Mouse (Mus musculus): ENCODE results near the gene Usp6nl. TPM values are rescaled to one million over a fixed set of nuclear protein-coding genes. Genes with fewer than 3 reads are reported as not detected.

The Usp6nl gene
- polyA plus RNA-seq, 1 experiment from 2014 or later, result 9.9 TPM

- H3K9ac ChIP-seq, result no peak overlapping the region
- no peak for DNase-seq (ENCODE audit: low spot score)
- no peaks in the 10 kb centered on the region for H3K36me3 ChIP-seq (replicated peaks; ENCODE audit: control insufficient read depth, insufficient read depth)
- no peak overlapping the region for H3K27ac ChIP-seq
- no peak for ATAC-seq (ENCODE audit: low FRiP score)
- 88% methylated on average over 9 of the region's 9 CpGs for WGBS
- H3K27me3 ChIP-seq (ENCODE audit: control insufficient read depth, insufficient read depth, low read length), result no peaks in the 10 kb centered on the region
- H3K4me2 ChIP-seq (replicated peaks), result no peak overlapping the region
- H3K4me3 ChIP-seq (replicated peaks; ENCODE audit: low read length), result no peak overlapping the region
- no peaks in the 10 kb centered on the region for H3K9me3 ChIP-seq (ENCODE audit: control insufficient read depth, low read length)
- 0 out of 2 replicates have a peak, but pooled peaks cover 6% of the 10 kb centered on the region for H3K4me1 ChIP-seq (replicated peaks; ENCODE audit: control insufficient read depth, insufficient read depth, low read length)
Measured at GRCm38 (mm10) chr2:6338031-6338629, 15.7 kb downstream of the Usp6nl start.

- no peaks in the 10 kb centered on the region for H3K27me3 ChIP-seq (ENCODE audit: control insufficient read depth, insufficient read depth, low read length)
- DNase-seq (ENCODE audit: low spot score) (no peak), ATAC-seq (ENCODE audit: low FRiP score) (no peak)
- H3K4me1 ChIP-seq (replicated peaks; ENCODE audit: control insufficient read depth, insufficient read depth, low read length), result no peaks in the 10 kb centered on the region
- WGBS, result 96% methylated on average over 2 of the region's 2 CpGs
- no peaks in the 10 kb centered on the region for H3K9me3 ChIP-seq (ENCODE audit: control insufficient read depth, low read length)
- no peak overlapping the region for H3K4me3 ChIP-seq (replicated peaks; ENCODE audit: low read length)
- H3K9ac ChIP-seq, result no peak overlapping the region
- H3K36me3 ChIP-seq (replicated peaks; ENCODE audit: control insufficient read depth, insufficient read depth), result no peaks in the 10 kb centered on the region
- no peak overlapping the region for H3K27ac ChIP-seq
- H3K4me2 ChIP-seq (replicated peaks), result no peak overlapping the region
Measured at GRCm38 (mm10) chr2:6340439-6340838, 18.0 kb downstream of the Usp6nl start.

GRCm38 (mm10) chr2:6341496-6341895, 19.0 kb downstream of the Usp6nl start:
- Histone ChIP-seq H3K9ac (no peak overlapping the region), H3K4me2 (replicated peaks) (no peak overlapping the region), H3K4me3 (replicated peaks; ENCODE audit: low read length) (no peak overlapping the region), H3K9me3 (ENCODE audit: control insufficient read depth, low read length) (no peaks in the 10 kb centered on the region), H3K4me1 (replicated peaks; ENCODE audit: control insufficient read depth, insufficient read depth, low read length) (no peaks in the 10 kb centered on the region), H3K36me3 (replicated peaks; ENCODE audit: control insufficient read depth, insufficient read depth) (no peaks in the 10 kb centered on the region), H3K27me3 (ENCODE audit: control insufficient read depth, insufficient read depth, low read length) (no peaks in the 10 kb centered on the region), H3K27ac (no peak overlapping the region)
- ATAC-seq (ENCODE audit: low FRiP score), result no peak
- no peak for DNase-seq (ENCODE audit: low spot score)
- WGBS, result 77% methylated on average over 7 of the region's 7 CpGs

- 65% methylated on average over 11 of the region's 11 CpGs for WGBS
- Histone ChIP-seq H3K9me3 (ENCODE audit: control insufficient read depth, low read length) (no peaks in the 10 kb centered on the region), H3K4me3 (replicated peaks; ENCODE audit: low read length) (no peak overlapping the region), H3K4me1 (replicated peaks; ENCODE audit: control insufficient read depth, insufficient read depth, low read length) (peaks cover 21% of the 10 kb centered on the region), H3K4me2 (replicated peaks) (no peak overlapping the region), H3K36me3 (replicated peaks; ENCODE audit: control insufficient read depth, insufficient read depth) (no peaks in the 10 kb centered on the region), H3K27ac (no peak overlapping the region), H3K27me3 (ENCODE audit: control insufficient read depth, insufficient read depth, low read length) (no peaks in the 10 kb centered on the region), H3K9ac (no peak overlapping the region)
- DNase-seq (ENCODE audit: low spot score) (no peak), ATAC-seq (ENCODE audit: low FRiP score) (peak; percentile 78; the same call in 1 of the 2 replicates)
Measured at GRCm38 (mm10) chr2:6349256-6350092, 27.0 kb downstream of the Usp6nl start.

- Histone ChIP-seq H3K4me3 (replicated peaks; ENCODE audit: low read length) (no peak overlapping the region), H3K9ac (no peak overlapping the region), H3K27me3 (ENCODE audit: control insufficient read depth, insufficient read depth, low read length) (no peaks in the 10 kb centered on the region), H3K4me2 (replicated peaks) (no peak overlapping the region), H3K4me1 (replicated peaks; ENCODE audit: control insufficient read depth, insufficient read depth, low read length) (peaks cover 21% of the 10 kb centered on the region), H3K36me3 (replicated peaks; ENCODE audit: control insufficient read depth, insufficient read depth) (no peaks in the 10 kb centered on the region), H3K9me3 (ENCODE audit: control insufficient read depth, low read length) (no peaks in the 10 kb centered on the region), H3K27ac (no peak overlapping the region)
- DNase-seq (ENCODE audit: low spot score), result no peak
- no peak for ATAC-seq (ENCODE audit: low FRiP score)
- 86% methylated on average over 9 of the region's 9 CpGs for WGBS
Measured at GRCm38 (mm10) chr2:6350164-6350563, 27.7 kb downstream of the Usp6nl start.

GRCm38 (mm10) chr2:6350931-6351695, 28.6 kb downstream of the Usp6nl start:
- Histone ChIP-seq H3K9ac (no peak overlapping the region), H3K4me3 (replicated peaks; ENCODE audit: low read length) (no peak overlapping the region), H3K27me3 (ENCODE audit: control insufficient read depth, insufficient read depth, low read length) (no peaks in the 10 kb centered on the region), H3K27ac (no peak overlapping the region), H3K4me2 (replicated peaks) (no peak overlapping the region), H3K9me3 (ENCODE audit: control insufficient read depth, low read length) (no peaks in the 10 kb centered on the region), H3K4me1 (replicated peaks; ENCODE audit: control insufficient read depth, insufficient read depth, low read length) (peaks cover 21% of the 10 kb centered on the region), H3K36me3 (replicated peaks; ENCODE audit: control insufficient read depth, insufficient read depth) (0 out of 2 replicates have a peak, but pooled peaks cover under 1% of the 10 kb centered on the region)
- ATAC-seq (ENCODE audit: low FRiP score), result no peak
- no peak for DNase-seq (ENCODE audit: low spot score)
- WGBS, result 81% methylated on average over 7 of the region's 7 CpGs

- DNase-seq (ENCODE audit: low spot score) (no peak), ATAC-seq (ENCODE audit: low FRiP score) (no peak)
Measured at GRCm38 (mm10) chr2:6352541-6352971, 30.1 kb downstream of the Usp6nl start.

GRCm38 (mm10) chr2:6353060-6353459, 30.6 kb downstream of the Usp6nl start:
- WGBS, result 62% methylated on average over 4 of the region's 4 CpGs
- H3K4me3 ChIP-seq (replicated peaks; ENCODE audit: low read length), result no peak overlapping the region
- peak overlapping the region; percentile 29; the same call in 1 of the 2 replicates for H3K4me2 ChIP-seq (replicated peaks)
- DNase-seq (ENCODE audit: low spot score) (no peak), ATAC-seq (ENCODE audit: low FRiP score) (no peak)
- 0 out of 2 replicates have a peak, but pooled peaks cover 3% of the 10 kb centered on the region for H3K36me3 ChIP-seq (replicated peaks; ENCODE audit: control insufficient read depth, insufficient read depth)
- no peaks in the 10 kb centered on the region for H3K9me3 ChIP-seq (ENCODE audit: control insufficient read depth, low read length)
- no peak overlapping the region for H3K9ac ChIP-seq
- H3K27me3 ChIP-seq (ENCODE audit: control insufficient read depth, insufficient read depth, low read length), result no peaks in the 10 kb centered on the region
- no peak overlapping the region for H3K27ac ChIP-seq
- H3K4me1 ChIP-seq (replicated peaks; ENCODE audit: control insufficient read depth, insufficient read depth, low read length), result peaks cover 21% of the 10 kb centered on the region

More at GRCm38 (mm10) chr2:6352541-6352971, 30.1 kb downstream of the Usp6nl start:
- Histone ChIP-seq H3K4me2 (replicated peaks) (peak overlapping the region; percentile 29; the same call in 1 of the 2 replicates), H3K36me3 (replicated peaks; ENCODE audit: control insufficient read depth, insufficient read depth) (0 out of 2 replicates have a peak, but pooled peaks cover 3% of the 10 kb centered on the region), H3K9ac (no peak overlapping the region), H3K27me3 (ENCODE audit: control insufficient read depth, insufficient read depth, low read length) (no peaks in the 10 kb centered on the region), H3K4me3 (replicated peaks; ENCODE audit: low read length) (no peak overlapping the region), H3K4me1 (replicated peaks; ENCODE audit: control insufficient read depth, insufficient read depth, low read length) (peaks cover 21% of the 10 kb centered on the region), H3K27ac (no peak overlapping the region), H3K9me3 (ENCODE audit: control insufficient read depth, low read length) (no peaks in the 10 kb centered on the region)
- WGBS, result 58% methylated on average over 14 of the region's 14 CpGs

- no peak overlapping the region for H3K4me3 ChIP-seq (replicated peaks; ENCODE audit: low read length)
- no peak for ATAC-seq (ENCODE audit: low FRiP score)
- H3K36me3 ChIP-seq (replicated peaks; ENCODE audit: control insufficient read depth, insufficient read depth), result 0 out of 2 replicates have a peak, but pooled peaks cover 3% of the 10 kb centered on the region
- no peak overlapping the region for H3K9ac ChIP-seq
- no peaks in the 10 kb centered on the region for H3K9me3 ChIP-seq (ENCODE audit: control insufficient read depth, low read length)
- DNase-seq (ENCODE audit: low spot score), result no peak
- no peak overlapping the region for H3K27ac ChIP-seq
- 97% methylated on average over 7 of the region's 7 CpGs for WGBS
- no peaks in the 10 kb centered on the region for H3K27me3 ChIP-seq (ENCODE audit: control insufficient read depth, insufficient read depth, low read length)
- peaks cover 13% of the 10 kb centered on the region for H3K4me1 ChIP-seq (replicated peaks; ENCODE audit: control insufficient read depth, insufficient read depth, low read length)
- H3K4me2 ChIP-seq (replicated peaks), result no peak overlapping the region
Measured at GRCm38 (mm10) chr2:6357306-6357705, 34.8 kb downstream of the Usp6nl start.

All from hindbrain, embryonic 14.5 days (tissue).